Mouse (Mus musculus): ENCODE data around the gene Lhfpl4.

Lhfpl4 gene

GRCm38 (mm10) chr6:113194841-113195595, at the start of gene Lhfpl4:
Gene Lhfpl4, minus strand, starts transcription at chr6:113195384.
- peak; percentile 4 to 13 for DNase-seq

GRCm38 (mm10) chr6:113242753-113243152, 47.6 kb upstream of the Lhfpl4 start:
- DNase-seq = no peak

GRCm38 (mm10) chr6:113238442-113238841, 43.3 kb upstream of the Lhfpl4 start:
- DNase-seq = peak; percentile 4 to 9

- peak; percentile 99 for DNase-seq
These were observed 42.5 kb upstream of the Lhfpl4 start, which contains the start of gene Mtmr14 for GRCm38 (mm10) chr6:113237542-113238270. Gene Mtmr14, plus strand, starts transcription at chr6:113237843.

GRCm38 (mm10) chr6:113235141-113235540, 40.0 kb upstream of the Lhfpl4 start:
- no peak for DNase-seq

- DNase-seq = no peak
These were observed 31.5 kb upstream of the Lhfpl4 start for GRCm38 (mm10) chr6:113226705-113227104.

- DNase-seq = no peak
These were observed 30.6 kb upstream of the Lhfpl4 start for GRCm38 (mm10) chr6:113225798-113226197.

- DNase-seq = no peak
These were observed 21.1 kb upstream of the Lhfpl4 start for GRCm38 (mm10) chr6:113216280-113216679.

GRCm38 (mm10) chr6:113195596-113195992, 410 bp upstream of the Lhfpl4 start:
- DNase-seq = no peak

- DNase-seq = no peak
These were observed 705 bp downstream of the Lhfpl4 start for GRCm38 (mm10) chr6:113194517-113194840.

- peak; percentile 77 to 82 for DNase-seq
These were observed 1.3 kb downstream of the Lhfpl4 start for GRCm38 (mm10) chr6:113193765-113194460.

GRCm38 (mm10) chr6:113184866-113185525, 10.2 kb downstream of the Lhfpl4 start:
- DNase-seq = no peak

GRCm38 (mm10) chr6:113184163-113184562, 11.0 kb downstream of the Lhfpl4 start:
- peak; percentile 74 to 78 for DNase-seq

GRCm38 (mm10) chr6:113179195-113179733, 15.9 kb downstream of the Lhfpl4 start:
- DNase-seq = no peak

- no peak for DNase-seq
These were observed 16.6 kb downstream of the Lhfpl4 start for GRCm38 (mm10) chr6:113178286-113179194.

GRCm38 (mm10) chr6:113176613-113177012, 18.6 kb downstream of the Lhfpl4 start:
- DNase-seq = no peak

GRCm38 (mm10) chr6:113175469-113175868, 19.7 kb downstream of the Lhfpl4 start:
- DNase-seq = no peak

- peak; percentile 77 to 79 for DNase-seq
These were observed 22.6 kb downstream of the Lhfpl4 start for GRCm38 (mm10) chr6:113172568-113172967.

- no peak for DNase-seq
These were observed 23.2 kb downstream of the Lhfpl4 start for GRCm38 (mm10) chr6:113172011-113172410.

- no peak for DNase-seq
These were observed 24.5 kb downstream of the Lhfpl4 start for GRCm38 (mm10) chr6:113170651-113171050.

- no peak for DNase-seq
These were observed 25.3 kb downstream of the Lhfpl4 start for GRCm38 (mm10) chr6:113169852-113170251.

Data from kidney, postnatal 4 days (tissue).